Mouse (Mus musculus): ENCODE measurements around the gene Aldh3b2. TPM values are rescaled to one million over a fixed set of nuclear protein-coding genes. Genes with fewer than 3 reads are reported as not detected.
"Not testable (repeated sequence)": the region's sequence is repeated elsewhere in the genome, so short reads cannot be mapped to it uniquely, and the experiment has no call there.

Gene Aldh3b2
- polyA plus RNA-seq, 1 experiment from 2014 or later: 25.3 TPM

DNA sequence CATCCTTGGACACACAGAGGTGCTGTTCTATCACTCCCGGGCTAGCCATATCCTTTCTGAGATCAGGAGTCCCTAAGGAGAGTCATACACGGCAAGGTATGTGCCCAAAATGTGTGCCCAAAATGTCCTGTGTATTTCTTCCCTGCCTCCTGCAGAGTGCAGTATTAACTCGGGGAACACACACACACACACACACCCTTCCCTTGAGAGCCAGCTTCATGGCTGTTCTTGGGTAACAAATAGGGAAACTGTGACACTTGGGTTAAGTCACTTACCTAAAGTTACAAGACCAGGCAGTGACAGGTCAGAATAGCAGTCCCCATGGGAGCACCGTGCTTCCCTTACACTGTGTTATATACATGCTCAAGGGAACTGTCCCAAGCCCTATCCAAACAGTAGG lies 8.1 kb upstream of the Aldh3b2 start:
- Histone ChIP-seq H3K27ac (replicated peaks) (no peak overlapping the region), H3K27me3 (no peaks in the 10 kb centered on the region), H3K4me1 (no peaks in the 10 kb centered on the region), H3K36me3 (no peaks in the 10 kb centered on the region), H3K4me3 (replicated peaks) (no peak overlapping the region), H3K4me2 (replicated peaks) (no peak overlapping the region), H3K9ac (no peak overlapping the region), H3K9me3 (replicated peaks) (no peaks in the 10 kb centered on the region)
- ATAC-seq (ENCODE audit: insufficient number of reproducible peaks, low FRiP score, low TSS enrichment, low read depth): no peak
- WGBS: 69% methylated on average over 4 of the region's 4 CpGs

DNA sequence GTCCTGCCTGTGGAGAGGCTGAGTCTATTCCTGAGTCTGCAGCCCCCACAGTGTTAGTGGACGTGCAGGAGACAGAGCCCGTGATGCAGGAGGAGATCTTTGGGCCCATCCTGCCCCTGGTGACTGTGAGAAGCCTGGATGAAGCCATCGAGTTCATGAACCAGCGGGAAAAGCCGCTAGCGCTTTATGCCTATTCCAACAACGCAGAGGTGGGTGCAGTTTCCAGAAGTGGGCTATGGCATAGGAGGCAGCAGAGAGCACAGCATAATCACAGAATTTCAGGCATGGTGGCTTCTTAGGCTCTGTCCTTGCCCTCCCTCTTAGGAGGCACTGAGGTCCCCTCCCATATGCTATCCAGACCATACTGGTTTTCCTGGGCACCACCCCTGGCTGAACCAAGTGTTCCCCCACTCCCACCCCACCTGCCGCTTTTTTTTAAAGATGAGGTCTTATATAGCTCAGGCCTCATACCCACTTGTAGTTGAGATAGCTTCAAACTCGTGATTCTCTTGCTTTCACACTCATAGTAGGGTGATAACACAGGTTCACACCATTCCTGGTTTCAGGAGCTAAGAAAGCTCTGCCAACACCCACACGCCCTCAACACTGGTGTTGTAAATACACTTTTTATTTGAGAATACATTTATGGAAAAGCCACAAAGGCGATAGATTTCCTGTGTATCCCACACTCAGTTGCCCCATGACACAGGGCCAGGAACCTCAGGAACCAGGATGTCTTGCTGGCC lies 5.6 kb upstream of the Aldh3b2 start:
- no peak overlapping the region for H3K4me2 ChIP-seq (replicated peaks)
- no peak overlapping the region for H3K27ac ChIP-seq (replicated peaks)
- ATAC-seq (ENCODE audit: insufficient number of reproducible peaks, low FRiP score, low TSS enrichment, low read depth): no peak
- 70% methylated on average over 11 of the region's 11 CpGs for WGBS
- no peaks in the 10 kb centered on the region for H3K27me3 ChIP-seq
- no peak overlapping the region for H3K9ac ChIP-seq
- H3K36me3 ChIP-seq: no peaks in the 10 kb centered on the region
- H3K4me3 ChIP-seq (replicated peaks): no peak overlapping the region
- H3K4me1 ChIP-seq: 0 out of 2 replicates have a peak, but pooled peaks cover 1% of the 10 kb centered on the region
- H3K9me3 ChIP-seq (replicated peaks): no peaks in the 10 kb centered on the region

DNA sequence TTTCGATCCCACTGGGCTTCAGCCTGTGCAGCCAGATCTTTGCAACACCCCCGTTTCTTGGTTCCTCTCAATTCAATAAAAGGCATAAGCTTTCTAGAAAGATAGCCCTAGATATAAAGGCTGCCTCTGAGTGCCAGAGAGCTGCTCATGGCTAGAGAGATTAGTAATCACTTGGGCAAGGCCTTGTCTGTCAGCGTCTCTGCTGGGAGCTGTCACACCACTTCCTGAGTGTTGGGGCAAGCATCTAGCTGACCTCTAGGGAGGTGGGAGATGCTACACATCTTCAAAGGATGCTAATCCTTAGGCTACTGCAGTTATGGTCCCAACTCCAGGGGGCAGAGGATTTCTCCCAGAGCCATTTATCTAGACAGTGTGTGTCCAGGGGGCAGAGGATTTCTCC lies 4.9 kb upstream of the Aldh3b2 start:
- Histone ChIP-seq H3K27me3 (no peaks in the 10 kb centered on the region), H3K36me3 (no peaks in the 10 kb centered on the region), H3K4me2 (replicated peaks) (no peak overlapping the region), H3K9ac (no peak overlapping the region), H3K4me1 (peaks cover 6% of the 10 kb centered on the region; the same call in 1 of the 2 replicates), H3K27ac (replicated peaks) (no peak overlapping the region), H3K4me3 (replicated peaks) (no peak overlapping the region), H3K9me3 (replicated peaks) (no peaks in the 10 kb centered on the region)
- no peak for ATAC-seq (ENCODE audit: insufficient number of reproducible peaks, low FRiP score, low TSS enrichment, low read depth)
- 56% methylated on average over 3 of the region's 3 CpGs for WGBS

DNA sequence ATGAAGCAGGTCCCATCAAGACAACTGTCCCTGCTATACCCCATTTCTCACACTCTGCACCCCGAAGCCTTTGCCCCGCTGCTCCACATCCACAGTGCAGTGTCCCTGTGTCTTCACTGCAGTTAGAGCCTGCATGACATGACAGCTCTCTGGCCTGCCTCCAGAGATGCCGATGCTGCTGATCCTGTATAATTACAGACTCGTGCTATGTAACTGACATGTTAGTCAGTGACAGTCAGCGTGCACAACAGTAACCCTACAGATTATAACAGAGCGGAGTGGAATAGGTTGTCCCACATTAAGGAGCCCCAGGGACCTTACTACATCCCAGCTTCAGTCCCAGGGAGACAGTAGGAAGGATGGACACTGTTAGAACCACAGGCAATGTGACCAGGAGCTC lies 2.5 kb downstream of the Aldh3b2 start:
- 58% methylated on average over 6 of the region's 6 CpGs for WGBS
- ATAC-seq (ENCODE audit: insufficient number of reproducible peaks, low FRiP score, low TSS enrichment, low read depth); H3K4me2 ChIP-seq (replicated peaks); H3K27me3 ChIP-seq; H3K9ac ChIP-seq; H3K27ac ChIP-seq (replicated peaks); H3K9me3 ChIP-seq (replicated peaks); H3K36me3 ChIP-seq; H3K4me3 ChIP-seq (replicated peaks): not testable (repeated sequence)
- H3K4me1 ChIP-seq: peaks cover 12% of the 10 kb centered on the region

DNA sequence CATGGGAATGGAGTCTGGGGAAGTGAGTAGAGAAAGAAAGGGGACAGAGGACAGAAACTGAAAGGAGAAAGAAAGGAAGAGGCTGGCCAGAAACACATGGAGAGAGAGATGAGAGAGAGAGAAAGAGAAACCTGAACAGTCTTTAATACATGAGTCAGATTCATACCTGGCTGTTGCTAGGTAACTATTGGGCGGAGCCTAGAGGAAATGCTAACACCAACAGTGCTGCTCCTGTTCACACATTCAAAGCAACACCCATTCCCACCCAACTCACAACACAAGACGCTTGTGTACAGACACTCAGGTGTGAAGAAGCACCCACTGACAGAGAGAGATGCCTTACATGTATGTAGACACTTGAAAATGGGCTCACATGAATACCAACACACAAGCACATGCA lies 3.7 kb downstream of the Aldh3b2 start:
- Histone ChIP-seq H3K36me3 (no peaks in the 10 kb centered on the region), H3K4me2 (replicated peaks) (no peak overlapping the region), H3K9ac (no peak overlapping the region), H3K9me3 (replicated peaks) (no peaks in the 10 kb centered on the region), H3K4me1 (peaks cover 16% of the 10 kb centered on the region), H3K4me3 (replicated peaks) (no peak overlapping the region), H3K27me3 (no peaks in the 10 kb centered on the region), H3K27ac (replicated peaks) (no peak overlapping the region)
- ATAC-seq (ENCODE audit: insufficient number of reproducible peaks, low FRiP score, low TSS enrichment, low read depth): no peak
- 55% methylated on average over 2 of the region's 2 CpGs for WGBS

DNA sequence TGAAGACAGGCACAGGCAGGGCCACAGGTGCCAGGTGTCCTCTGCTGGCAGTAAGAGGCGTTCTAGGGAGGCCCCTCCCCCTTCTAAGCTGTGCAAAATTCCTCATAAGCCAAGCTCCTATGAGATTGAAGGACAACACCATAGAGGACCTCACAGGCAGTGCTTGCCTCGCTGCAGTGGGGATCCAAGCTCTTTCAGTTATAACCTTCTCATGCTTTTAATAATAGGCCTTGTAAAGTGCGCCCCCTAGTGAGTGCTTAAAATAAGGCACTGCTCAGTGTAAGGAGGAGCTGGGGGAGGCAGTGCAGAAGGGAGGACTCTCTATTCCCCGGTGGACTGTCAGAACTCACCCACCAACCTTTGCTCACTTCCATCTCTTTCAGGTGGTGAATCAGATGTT lies 8.2 kb downstream of the Aldh3b2 start:
- H3K4me2 ChIP-seq (replicated peaks): no peak overlapping the region
- H3K4me1 ChIP-seq: peaks cover 8% of the 10 kb centered on the region
- 11% methylated on average over 4 of the region's 4 CpGs for WGBS
- H3K9me3 ChIP-seq (replicated peaks): no peaks in the 10 kb centered on the region
- no peak overlapping the region for H3K4me3 ChIP-seq (replicated peaks)
- ATAC-seq (ENCODE audit: insufficient number of reproducible peaks, low FRiP score, low TSS enrichment, low read depth): peak; percentile 70
- H3K36me3 ChIP-seq: no peaks in the 10 kb centered on the region
- H3K27ac ChIP-seq (replicated peaks): no peak overlapping the region
- H3K9ac ChIP-seq: no peak overlapping the region
- no peaks in the 10 kb centered on the region for H3K27me3 ChIP-seq

DNA sequence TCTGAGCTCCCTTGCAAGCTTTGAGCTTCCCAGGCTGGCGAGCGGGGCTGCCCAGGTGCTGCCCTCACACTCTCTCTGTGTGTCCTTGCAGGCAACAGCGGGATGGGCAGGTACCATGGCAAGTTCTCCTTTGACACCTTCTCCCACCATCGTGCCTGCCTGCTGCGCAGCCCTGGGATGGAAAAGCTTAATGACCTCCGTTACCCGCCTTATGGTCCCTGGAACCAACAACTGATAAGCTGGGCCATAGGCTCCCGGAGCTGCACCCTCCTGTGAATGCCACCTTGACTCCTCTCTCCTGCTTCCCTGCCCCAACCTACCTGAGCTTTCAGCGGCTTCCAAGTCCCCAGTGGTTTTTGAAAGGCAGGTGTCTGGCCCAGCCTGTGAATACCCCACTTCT lies 8.8 kb downstream of the Aldh3b2 start:
- 78% methylated on average over 9 of the region's 9 CpGs for WGBS
- ATAC-seq (ENCODE audit: insufficient number of reproducible peaks, low FRiP score, low TSS enrichment, low read depth): no peak
- no peaks in the 10 kb centered on the region for H3K9me3 ChIP-seq (replicated peaks)

DNA sequence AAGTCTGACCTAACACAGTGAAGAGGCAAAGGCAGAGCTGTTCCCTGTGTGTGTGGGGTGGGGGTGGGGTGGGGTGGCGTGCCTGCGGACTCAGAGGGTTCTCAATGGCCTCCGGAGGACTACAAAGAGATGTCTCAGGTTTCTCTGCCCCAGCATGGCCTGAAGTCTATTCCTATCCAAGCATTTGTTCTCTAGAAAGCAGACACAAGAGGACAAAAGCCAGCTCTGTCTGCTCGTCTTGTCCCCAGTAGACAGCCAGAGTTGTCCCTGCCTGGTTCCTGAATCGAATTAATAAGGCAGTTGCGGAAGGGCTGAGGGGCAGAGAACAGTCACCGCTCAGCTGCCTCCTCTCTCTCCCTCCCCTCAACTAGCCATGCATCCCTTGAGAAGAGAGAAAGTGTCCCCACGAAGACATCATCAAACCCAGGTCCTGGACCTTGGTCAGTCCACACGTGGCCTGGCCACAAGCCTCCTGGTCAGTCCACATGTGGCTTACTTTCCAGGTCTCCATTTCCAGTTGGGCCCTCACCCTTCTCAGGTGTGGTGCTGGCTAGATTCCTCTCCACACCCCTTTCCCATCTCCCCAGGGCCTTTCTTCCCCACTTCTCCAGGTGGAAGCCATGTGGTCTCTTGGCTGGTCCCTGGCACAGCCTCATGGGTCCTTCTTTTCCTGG lies 11.5 kb downstream of the Aldh3b2 start:
- no peaks in the 10 kb centered on the region for H3K36me3 ChIP-seq

More for the DNA sequence above, 8.8 kb downstream of the Aldh3b2 start:
- Histone ChIP-seq H3K4me2 (replicated peaks) (no peak overlapping the region), H3K4me3 (replicated peaks) (no peak overlapping the region), H3K9ac (no peak overlapping the region), H3K4me1 (peaks cover 8% of the 10 kb centered on the region), H3K27ac (replicated peaks) (no peak overlapping the region), H3K36me3 (no peaks in the 10 kb centered on the region), H3K27me3 (no peaks in the 10 kb centered on the region)

DNA sequence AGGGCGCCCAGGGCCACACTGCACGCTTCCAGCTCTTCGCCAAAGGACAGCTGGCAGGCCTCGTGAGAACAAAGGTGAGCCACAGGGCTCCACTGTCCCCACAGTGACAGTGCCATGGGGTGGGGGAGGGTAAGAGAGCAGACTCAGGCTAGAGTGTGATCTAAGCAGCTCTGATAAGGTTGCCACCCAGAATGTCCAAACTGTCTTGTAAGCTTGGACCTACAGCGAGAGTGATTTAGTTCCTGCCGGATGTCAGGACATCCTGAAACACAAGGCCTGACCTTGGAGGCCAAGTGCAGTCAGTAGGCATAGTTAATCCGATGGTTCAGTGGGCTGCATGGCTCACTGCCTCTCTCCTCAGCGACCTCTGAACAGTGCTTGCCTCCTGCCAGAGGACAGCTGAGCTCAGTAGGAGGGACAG lies 13.1 kb downstream of the Aldh3b2 start:
- H3K4me3 ChIP-seq (replicated peaks): no peak overlapping the region
- no peaks in the 10 kb centered on the region for H3K36me3 ChIP-seq
- 47% methylated on average over 8 of the region's 8 CpGs for WGBS
- no peaks in the 10 kb centered on the region for H3K27me3 ChIP-seq
- peaks cover 16% of the 10 kb centered on the region for H3K4me1 ChIP-seq
- no peak for ATAC-seq (ENCODE audit: insufficient number of reproducible peaks, low FRiP score, low TSS enrichment, low read depth)
- no peaks in the 10 kb centered on the region for H3K9me3 ChIP-seq (replicated peaks)
- H3K9ac ChIP-seq: no peak overlapping the region
- H3K4me2 ChIP-seq (replicated peaks): no peak overlapping the region
- 0 out of 2 replicates have a peak overlapping the region, but pooled peaks have one; percentile 24 for H3K27ac ChIP-seq (replicated peaks)

More for the DNA sequence above, 11.5 kb downstream of the Aldh3b2 start:
- no peak overlapping the region for H3K9ac ChIP-seq
- H3K27me3 ChIP-seq: no peaks in the 10 kb centered on the region
- peaks cover 20% of the 10 kb centered on the region for H3K4me1 ChIP-seq
- ATAC-seq (ENCODE audit: insufficient number of reproducible peaks, low FRiP score, low TSS enrichment, low read depth): no peak
- H3K4me3 ChIP-seq (replicated peaks): no peak overlapping the region
- H3K4me2 ChIP-seq (replicated peaks): no peak overlapping the region
- 36% methylated on average over 9 of the region's 9 CpGs for WGBS
- no peaks in the 10 kb centered on the region for H3K9me3 ChIP-seq (replicated peaks)
- 0 out of 2 replicates have a peak overlapping the region, but pooled peaks have one; percentile 6 for H3K27ac ChIP-seq (replicated peaks)

DNA sequence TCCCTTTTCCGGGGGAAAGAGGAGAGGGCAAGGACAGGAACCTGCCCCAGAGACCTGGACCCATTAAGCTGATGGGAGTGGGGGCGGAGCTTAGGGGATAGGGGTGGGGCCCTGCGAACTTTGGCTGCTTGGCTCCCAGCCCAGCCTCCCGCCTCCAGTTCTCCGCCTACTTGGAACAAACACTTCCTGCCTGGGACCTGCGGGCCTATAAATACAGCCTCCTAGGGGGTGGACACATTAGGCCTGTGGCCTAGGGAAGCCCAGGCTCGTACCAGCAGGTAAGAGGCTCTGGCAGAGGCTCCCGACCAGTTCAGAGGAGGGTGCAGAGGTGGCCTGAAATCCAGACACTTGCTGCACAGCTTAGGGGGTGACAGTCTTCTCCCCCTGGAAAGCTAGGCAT lies 14.2 kb downstream of the Aldh3b2 start, which contains the start of gene Acy3:
Gene Acy3, plus strand, starts transcription at position 237 of the 400 bp plus-strand sequence.
- Histone ChIP-seq H3K36me3 (no peaks in the 10 kb centered on the region), H3K4me3 (replicated peaks) (no peak within 1 kb of the TSS; the same call in 1 of the 2 replicates), H3K27me3 (no peaks in the 10 kb centered on the region), H3K9ac (no peak within 1 kb of the TSS), H3K9me3 (replicated peaks) (no peaks in the 10 kb centered on the region), H3K4me1 (peaks cover 16% of the 10 kb centered on the region), H3K4me2 (replicated peaks) (peak within 1 kb of the TSS; percentile 26), H3K27ac (replicated peaks) (peak within 1 kb of the TSS; percentile 24; the same call in 1 of the 2 replicates)
- ATAC-seq (ENCODE audit: insufficient number of reproducible peaks, low FRiP score, low TSS enrichment, low read depth): no peak
- WGBS: 9% methylated on average over 8 of the region's 8 CpGs

DNA sequence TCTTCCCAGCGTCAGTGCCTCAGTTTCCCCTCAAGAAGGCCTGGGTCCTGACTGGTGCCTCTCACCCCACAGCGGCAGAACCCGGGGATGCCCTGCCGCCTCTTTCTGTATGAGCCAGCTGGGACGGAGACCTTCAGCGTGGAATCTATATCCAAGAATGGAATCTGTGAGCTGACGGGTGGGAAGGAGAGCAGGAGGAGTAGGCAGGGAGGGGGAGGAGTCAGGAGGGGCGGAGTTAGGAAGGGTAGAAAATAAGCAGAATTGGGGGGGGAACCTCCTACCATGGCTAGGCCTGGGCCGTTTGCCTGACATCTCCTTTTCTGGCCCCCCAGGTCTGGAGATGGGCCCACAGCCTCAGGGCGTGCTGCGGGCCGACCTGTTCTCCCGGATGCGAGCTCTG lies 15.9 kb downstream of the Aldh3b2 start:
- no peak for ATAC-seq (ENCODE audit: insufficient number of reproducible peaks, low FRiP score, low TSS enrichment, low read depth)
- H3K9me3 ChIP-seq (replicated peaks): no peaks in the 10 kb centered on the region
- no peak overlapping the region for H3K9ac ChIP-seq
- H3K4me3 ChIP-seq (replicated peaks): no peak overlapping the region
- no peak overlapping the region for H3K27ac ChIP-seq (replicated peaks)
- no peaks in the 10 kb centered on the region for H3K36me3 ChIP-seq
- H3K4me2 ChIP-seq (replicated peaks): no peak overlapping the region
- peaks cover 16% of the 10 kb centered on the region for H3K4me1 ChIP-seq
- 82% methylated on average over 14 of the region's 14 CpGs for WGBS
- H3K27me3 ChIP-seq: no peaks in the 10 kb centered on the region

All from embryonic facial prominence, embryonic 15.5 days (tissue).